Mouse (Mus musculus) monocyte, adult 2 months (primary cell): ENCODE data around the gene Fam129b.

Experiments
- DNase-seq, 2 experiments: peaks; one replicate each; pipeline ENCODE4 v3.0.0; 2022; ENCODE audit warnings: low spot score in 2 of 2, low read depth in 1 of 2

The Fam129b gene

DNA sequence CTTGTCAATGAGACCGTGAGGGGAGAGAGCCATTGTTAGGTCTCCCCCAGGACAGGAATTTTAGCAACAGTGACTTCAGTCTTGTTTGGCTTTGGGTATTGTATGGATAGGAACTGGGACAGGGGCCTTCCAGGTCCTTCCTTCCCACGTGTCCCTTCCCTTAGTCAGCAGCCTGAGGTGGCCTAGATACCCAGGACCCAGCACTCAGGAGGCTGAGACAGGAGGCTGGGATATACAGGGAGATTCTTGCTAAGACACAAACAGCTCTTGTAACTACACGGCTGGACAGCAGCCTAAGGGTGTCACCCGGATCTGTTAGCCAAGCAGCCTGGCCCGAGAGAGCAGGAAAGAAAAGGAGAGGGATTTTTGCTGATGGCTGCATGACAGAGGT, 16.3 kb upstream of the Fam129b start:
- DNase-seq = no peak

DNA sequence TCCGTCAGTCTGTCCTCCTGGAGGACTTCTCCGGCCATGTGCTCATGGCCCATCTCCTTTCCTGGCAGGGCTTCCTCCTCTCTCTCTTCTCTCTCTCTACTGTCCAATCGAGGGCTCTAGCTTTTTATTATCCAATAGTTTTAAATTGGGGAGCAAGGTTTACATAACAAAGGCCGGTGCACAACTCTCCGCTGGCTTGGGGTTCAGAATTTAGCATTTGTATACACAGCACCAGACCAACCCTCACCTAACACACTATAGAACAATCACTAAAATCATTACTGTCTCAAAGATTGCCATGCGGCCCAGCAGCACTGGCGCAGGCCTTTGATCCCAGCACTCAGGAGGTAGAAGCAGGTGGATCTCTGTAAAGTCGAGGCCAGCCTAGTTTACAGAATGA, 15.1 kb upstream of the Fam129b start:
- no peak for DNase-seq

DNA sequence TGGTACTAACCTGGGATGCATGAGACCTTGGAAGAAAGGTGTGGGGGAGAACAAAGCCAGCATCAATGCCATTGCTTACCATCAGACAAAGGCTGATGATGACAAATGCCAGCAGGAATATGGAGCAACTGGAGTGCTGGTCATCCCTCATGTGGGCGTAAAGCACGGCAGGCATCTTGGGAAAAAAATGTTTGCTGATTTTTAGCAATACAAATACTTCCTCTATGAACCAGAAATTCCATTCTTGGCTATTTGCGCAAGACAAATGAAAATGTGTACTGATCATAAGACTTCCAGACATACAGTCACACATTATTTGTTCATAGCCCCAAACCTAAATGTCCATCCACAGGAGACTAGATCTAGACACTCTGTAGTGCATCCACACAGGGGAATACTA, 12.6 kb upstream of the Fam129b start:
- DNase-seq = no peak

DNA sequence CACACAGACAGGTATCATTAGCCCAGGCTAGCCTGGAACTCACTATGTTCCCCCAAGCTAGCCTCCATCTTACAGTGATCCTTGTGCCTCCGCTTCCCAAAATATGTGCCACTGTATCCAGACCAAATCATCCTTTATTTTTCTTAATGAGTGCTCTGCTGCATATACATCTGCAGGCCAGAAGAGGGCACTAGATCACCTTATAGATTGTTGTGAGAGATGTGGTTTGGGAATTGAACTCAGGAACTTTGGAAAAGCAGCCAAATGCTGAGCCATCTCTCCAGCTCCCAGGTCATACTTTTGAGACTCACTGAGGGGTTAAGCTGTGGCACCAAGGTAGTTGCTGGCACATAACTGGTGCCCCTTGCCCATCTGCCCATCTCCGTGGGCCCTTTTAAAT, 11.2 kb upstream of the Fam129b start:
- DNase-seq = no peak

DNA sequence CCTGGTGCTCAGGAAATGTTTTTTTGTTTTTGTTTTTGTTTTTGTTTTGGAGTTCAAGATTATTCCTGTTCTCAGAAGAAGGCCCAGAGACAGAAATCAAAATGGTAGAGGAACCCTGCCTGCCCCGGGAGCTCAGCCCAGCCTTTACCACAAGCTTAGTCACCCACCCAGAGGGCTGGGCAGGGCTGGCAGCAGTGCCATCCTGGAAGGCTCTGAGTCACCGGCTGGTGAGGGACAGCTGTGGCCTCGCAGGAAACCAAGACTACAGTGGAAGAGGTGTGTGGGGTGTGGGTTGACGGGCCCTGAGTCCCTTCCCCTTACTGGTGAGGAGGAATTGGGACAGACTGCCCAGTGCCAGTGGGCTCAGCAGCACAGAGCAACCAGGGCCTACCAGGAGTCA, 8.6 kb upstream of the Fam129b start:
- peak; percentile 62 to 90 for DNase-seq

DNA sequence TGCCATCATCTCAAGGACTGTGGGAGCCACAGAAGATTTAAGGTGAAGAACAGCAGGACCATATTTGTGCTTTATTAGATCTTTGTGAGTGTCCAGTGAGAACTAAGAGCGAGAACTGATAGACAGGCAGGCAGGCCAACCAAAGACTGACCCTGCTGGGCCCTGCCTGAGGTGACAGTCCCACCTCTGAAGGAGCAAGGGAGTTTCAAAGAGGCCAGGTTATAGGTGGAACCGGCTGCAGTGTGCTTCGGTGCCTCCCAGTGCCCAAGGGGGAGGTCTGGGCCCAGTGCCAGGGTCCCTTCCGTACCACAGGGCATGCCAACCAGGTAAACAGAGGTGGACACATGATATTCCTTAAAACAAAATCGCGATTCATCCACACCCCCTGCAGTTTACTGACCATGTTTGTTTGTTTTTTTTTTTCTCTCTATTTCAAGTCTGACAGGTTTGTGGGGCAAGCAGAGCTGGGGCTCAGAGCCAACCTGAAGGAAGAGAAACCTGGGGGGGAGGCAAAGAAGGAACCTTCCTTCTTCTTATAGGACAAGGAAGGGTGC, 6.1 kb upstream of the Fam129b start:
- no peak for DNase-seq

DNA sequence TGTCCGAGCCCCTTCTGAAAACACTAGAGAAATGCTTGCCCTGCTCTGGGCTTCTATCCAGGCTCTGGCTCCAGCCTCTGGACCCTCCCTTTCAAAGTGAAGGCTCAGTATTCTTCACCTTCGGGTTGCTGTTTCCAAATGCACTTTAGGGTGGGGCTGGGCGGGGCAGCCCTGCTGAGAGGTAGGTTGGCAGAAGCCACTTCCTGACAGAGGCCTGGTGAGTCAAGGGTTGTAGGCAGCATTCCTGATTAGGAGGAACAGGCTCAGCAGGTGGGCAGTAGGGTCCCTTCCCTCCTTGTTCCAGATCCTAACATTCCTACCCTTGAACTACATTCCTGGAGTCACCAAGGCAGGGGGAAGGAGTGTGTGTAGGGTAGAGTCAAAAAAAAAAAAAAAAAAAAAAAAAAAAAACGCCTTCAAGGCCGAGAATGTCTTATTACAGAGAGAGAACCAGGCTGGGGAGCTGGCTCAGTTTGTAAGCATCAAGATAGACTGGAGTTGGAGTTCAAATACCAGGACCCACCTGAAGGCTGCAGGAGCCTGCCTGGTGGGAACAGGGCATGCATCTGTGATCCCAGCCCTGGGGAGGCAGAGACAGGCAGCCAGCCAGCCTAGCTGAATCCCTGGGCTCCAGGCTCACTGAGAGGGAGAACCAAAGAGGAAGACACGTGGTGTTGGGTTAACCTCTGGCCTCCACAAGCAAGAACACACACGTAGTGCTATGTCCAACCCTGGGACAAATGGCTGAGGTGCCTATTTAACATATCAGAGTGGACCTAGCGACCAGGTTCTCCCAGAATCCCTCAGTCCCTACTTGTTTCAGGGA, 5.4 kb upstream of the Fam129b start:
- no peak for DNase-seq

DNA sequence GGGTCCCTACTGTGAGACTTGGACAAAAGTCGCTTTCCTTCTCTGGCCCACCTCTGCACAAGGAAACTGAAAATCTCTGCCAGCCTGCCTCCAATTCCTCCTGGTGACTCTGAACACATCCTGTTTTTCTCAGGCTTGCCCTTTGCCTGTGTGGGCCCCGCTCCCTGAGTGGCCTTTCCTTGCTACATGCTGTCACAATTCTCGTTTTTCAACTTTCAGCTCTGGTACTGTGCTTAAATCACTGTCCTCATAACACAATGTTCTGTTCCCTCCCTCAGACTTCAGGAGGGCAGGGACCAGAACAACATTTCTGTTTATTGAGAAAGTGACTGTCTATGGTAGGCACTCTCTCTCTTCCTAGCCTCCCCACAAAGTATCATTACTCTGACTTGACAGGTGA, 1.8 kb upstream of the Fam129b start:
- DNase-seq = peak in 1 of 2 experiments; percentile 28

DNA sequence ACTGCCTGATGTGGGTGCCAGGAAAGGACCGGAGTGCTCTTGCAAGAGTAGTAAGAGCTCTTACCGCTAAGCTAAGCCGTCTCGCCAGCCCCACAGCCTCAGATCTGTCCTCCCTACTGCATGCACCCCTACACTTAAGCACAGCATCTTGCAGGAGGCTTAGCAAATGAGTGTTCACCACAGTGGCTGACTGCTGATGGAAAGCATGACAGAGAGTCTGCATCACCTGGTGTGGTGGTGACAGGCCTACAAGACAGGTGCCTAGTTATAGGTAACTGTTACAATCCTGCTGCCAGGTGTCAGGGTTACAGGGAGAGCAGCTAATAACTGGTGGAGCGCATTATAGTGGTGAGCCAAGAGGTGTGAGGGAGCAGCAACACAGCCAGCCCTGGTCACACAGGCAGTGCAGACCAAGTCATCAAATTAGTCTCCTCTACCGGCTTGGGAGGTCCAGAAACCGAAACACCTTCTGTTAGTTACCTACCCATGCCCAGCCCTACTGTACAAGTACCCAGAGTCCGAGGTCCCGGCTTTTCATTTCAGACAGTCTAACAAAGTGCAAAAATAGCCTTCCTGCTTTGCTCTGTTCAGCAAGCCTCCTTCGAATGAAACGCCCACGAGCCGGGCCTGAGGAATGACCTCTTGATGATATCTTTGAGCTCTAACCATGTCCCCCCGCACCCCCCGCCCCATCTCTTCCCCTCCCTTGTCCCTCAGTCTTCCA, 801 bp upstream of the Fam129b start:
- no peak for DNase-seq

DNA sequence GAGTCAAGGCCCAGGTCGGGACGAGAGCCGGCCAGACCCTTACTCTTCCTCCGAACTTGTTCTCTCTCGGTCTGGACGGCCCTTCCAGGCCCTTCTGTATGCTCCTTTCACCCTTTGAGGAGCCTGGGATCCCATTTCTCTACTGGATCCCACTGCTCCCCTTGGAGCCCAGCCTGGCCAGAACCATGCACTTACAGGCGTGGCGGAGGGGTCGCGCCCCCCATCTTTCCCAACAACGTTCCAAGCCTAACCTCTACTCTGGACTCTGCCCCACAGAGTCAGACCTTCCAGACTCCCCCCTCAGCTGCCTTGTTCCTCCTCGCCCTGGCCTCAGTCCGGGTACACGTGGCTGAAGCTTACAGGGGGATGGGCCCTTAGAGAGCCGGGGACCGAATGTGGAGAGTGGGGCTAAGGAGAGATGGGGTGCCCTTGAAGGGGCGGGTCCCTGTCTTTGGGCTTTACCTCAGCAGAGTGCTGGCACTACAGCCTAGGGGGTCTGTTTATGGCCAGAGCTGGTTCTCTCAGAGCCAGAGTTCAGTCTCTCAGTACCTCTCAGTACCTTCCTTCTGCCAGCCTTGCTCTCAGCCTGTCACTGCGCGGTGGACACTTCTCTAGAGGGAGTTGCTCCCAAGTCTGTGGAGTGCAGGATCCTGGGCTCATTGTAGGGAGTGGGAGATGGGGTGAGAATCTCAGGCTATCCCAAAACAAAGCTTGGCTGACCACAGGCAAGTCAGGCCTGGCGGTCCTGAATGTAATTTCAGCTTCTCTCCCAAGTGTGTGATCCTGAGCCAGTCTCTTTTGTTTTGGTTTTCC, 782 bp downstream of the Fam129b start:
- no peak for DNase-seq

DNA sequence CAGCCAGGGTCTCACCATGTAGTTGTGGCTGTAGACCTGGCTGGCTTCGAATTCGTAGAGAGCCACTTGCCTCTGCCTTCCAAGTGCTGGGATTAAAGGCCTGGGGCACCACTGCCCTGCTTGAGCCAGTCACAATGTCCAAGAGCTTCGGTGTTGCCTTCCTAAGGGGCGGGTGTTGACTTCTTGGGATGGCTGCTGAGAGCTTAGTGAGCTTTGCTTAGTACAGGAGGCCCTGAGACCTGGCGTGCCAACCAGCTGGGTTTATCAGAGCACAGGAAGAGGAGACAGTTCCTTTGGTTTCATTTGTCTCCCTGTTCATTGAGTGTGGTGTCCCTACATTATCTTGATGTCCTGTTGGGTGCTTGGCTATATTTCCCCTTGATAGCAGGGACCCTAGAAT, 1.4 kb downstream of the Fam129b start:
- no peak for DNase-seq

DNA sequence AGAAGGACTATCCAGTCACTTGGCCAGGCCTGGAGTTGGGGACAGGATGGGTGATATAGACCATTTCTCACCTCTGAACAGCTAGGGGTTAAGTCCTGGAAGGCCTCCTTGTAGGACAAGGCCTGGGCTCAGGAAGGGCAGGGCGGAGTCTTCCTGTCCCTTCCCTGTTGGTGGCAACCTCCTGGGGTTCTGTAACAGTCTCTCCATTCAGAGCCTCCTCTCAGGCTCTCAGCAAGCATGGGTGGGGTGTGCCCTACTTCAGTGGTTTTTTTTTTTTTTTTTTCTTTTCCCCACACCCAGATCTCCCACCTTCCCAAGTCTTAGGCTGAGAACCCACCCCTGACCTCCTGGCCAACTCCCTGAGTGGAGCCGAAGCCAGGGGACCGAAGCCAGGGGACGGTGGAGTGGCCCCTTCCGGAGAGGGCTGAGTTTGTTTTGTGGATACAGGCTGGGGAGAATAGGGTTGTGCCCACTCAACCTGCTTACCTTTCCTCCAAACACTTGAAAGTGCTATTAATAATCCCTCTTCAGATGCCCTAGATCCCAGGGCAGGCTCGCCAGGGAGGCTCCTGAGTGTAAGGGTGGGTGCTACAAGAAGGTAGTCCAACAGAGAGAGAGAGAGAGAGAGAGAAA, 2.0 kb downstream of the Fam129b start:
- no peak for DNase-seq

DNA sequence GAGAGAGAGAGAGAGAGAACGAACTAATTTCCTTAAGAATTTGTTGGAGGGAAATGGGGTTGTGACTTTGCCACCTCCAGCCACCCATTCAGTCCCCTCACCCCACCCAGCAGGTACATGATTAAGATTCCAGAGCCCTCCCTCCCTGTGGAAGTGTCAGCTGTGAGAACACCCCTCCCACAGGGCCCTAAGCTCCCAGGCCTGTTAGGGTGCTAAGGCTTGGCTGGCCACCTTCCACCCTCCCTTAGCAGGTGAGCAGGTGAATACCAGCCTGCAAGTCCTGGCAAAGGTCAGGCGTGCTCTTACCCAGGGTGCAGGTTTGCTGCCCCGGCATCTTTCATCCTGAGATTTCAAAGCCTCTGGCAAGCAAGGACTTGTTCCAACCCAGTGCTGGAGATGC, 2.5 kb downstream of the Fam129b start:
- no peak for DNase-seq

DNA sequence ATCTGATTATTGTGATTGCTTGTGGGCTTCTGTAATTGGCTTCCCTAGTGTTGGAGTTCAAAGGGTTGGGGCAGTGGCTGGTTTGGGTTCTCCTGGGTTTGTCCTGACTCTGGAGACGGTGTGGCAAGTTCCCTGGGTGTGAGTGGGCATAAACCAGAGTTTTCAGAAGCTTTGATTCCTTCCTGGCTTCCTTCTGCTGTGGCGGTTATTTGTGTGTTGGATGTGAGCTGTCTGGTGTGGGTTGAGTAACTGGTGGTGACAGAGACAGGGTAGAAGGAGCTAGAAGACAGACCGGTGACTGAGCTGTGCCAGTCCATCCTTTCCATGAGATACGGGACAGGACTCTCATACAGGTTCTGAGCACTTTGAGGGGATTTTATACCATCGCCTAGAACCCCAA, 3.7 kb downstream of the Fam129b start:
- no peak for DNase-seq

DNA sequence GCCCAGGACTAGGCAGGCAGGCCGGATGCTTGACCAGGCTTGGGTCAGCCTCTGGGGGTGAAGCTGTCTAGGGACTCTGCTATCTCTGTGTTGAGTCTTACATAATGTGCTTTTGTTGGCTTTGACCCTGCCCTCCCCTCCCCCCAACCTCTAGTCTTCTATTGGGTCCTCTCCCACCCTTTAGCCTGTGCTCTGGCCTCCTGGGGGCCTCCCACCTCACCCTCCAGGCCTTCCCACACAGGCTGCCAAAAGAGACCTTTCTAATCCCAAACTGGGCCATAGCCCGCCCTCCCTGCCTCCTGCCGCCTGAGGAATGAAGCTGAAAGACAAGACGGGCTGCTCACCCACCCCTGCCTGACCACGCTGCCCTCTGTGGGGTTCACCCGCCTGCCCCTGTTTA, 5.1 kb downstream of the Fam129b start:
- no peak for DNase-seq

DNA sequence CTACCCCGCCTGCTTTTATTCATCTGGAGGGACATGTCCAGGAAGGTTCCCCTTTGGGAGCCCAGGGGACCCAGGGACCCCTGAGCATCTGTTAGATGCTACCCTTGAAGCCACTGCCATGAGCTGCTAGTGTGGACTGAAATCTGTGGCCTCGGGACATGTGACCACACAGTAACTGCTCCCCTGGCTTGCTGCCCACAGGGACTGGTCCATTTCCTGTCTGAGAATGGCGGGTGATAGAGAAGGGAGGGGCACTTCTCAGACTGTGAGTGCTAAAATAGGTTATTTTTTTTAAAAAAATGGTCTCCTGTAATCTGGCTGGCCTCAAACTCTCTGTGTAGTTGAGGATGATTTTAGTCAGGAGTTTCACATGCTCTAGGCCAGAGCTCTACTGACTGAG, 5.8 kb downstream of the Fam129b start:
- peak in 1 of 2 experiments; percentile 55 for DNase-seq

DNA sequence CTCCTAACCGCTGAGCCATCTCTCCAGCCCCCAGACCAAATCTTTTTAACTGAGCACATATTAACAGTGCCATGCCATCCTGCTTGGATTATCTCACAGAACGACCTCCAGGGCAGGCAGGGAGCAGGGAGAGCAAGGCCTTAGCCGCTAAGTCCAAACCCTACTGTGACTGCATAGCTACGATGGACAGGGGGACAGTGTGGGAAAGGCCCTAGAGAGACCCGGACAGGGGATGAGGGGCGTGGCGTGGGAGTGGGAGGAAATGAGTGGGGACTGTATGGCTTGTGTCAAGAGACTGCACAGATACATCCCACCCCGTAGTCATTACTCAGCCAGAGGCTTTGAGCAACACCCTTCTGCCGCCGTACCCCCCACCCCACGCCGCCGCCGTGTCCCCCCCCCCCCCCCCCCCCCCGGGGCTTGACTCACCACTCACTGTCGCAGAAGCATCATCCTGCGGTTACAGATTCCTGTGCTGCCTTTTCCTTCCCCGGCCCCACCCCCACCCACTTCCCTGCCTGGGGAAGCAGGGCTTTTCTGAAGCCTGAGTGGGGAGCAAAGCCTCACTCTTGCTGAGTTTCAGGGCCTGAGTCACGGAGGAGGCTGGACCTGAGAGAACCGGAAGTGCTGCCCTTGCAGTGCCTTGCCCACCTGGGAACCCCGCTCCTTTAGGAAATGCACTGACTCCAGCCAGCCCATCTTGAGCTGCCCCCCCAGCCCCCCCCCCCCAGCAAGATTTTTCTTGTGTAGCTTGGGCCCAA, 6.5 kb downstream of the Fam129b start:
- peak in 1 of 2 experiments; percentile 47 for DNase-seq

DNA sequence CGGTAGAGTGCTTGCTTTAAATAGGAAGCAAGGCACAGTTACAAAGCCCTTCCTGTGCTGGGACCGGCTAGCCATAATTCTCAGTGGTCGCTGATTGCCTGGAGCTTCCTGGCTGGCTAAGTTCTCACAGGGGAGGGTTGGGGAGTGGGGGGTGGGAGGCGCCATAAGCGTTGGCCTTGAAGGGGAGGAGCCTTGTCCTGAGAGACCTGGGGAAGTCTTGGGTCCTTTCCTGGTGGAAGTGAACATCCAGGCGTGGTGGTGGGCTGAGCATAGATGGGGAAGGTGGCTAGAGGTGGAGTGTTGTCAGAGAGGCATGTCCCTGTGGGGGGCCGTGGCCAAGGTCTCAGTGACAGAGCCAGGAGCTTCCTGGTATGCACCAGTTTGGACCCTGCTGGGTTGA, 8.8 kb downstream of the Fam129b start:
- DNase-seq = no peak

DNA sequence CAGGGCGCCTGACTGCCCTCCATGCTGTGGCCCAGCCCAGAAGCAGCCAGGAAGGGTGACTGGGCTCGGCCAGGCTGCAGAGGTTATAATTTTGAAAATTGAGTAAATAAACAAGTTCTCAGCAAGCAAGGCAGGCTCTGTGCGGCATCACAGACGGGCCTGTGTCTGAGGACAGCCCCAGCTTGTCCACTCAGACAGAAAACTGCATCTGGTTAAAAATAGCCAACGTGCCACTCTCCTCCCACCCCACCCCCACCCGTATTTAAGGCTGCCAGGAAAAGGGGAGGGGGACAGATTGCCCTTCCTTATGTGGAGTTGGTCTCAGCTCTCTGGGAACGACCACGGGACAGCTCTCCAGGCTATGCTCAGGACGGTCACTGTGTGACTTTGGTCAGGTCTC, 12.1 kb downstream of the Fam129b start:
- no peak for DNase-seq

DNA sequence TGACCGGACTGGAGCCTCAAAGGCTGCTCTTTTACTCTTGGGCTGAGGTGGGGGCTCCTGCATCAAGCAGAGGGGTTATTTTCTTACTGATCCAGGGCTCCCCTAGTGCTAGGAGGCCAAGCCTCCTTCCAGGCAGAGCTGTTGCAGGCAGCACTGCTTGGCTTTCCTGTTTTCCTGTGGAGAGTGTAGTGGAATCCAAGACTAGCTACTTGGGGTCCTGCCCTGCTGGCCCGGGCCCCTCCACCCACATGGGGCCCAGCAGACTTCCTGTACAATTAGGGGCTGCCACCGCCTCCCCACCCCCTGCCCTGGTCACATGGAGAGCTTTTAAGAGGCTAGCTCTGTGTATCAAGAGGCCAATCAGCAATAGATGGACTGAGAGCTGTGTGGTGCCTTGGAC, 12.6 kb downstream of the Fam129b start:
- no peak for DNase-seq
